Mouse (Mus musculus) liver, adult 2 months (tissue): ENCODE measurements around the gene Cd44.

Experiments
- CTCF ChIP-seq: fragments of 200-500 bp; IDR thresholded peaks from 2 replicates; pipeline ENCODE4 v1.5.1; 2011; ENCODE audit warnings: low read depth, low read length, control low read depth
- POLR2A ChIP-seq: fragments of 200-500 bp; IDR thresholded peaks from 2 replicates; pipeline ENCODE4 v1.6.1; 2011; ENCODE audit warnings: low read length, control low read depth; ENCODE audit not compliant: insufficient read depth; ENCODE audit errors: extremely low read depth

DNA sequence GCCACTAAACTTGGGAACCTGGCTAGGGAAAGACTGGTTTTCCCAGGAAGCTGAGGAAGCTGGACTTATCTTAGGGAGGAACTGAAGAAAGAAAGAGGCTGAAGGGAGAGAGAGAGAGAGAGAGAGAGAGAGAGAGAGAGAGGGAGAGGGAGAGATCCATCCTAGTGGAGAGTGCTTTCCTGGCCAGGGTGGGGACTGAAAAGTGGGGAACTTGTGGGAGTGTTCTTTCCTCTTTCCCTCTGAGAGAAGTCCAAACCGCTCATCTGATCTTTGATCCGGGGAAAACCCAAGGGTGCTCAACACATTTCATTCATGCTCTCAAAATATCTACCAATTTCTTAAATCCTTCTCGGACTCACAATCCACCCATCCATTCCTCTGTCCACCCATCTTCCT is 361 bp upstream of the Cd44 start:
- TF ChIP-seq CTCF (no peak), POLR2A (no peak)
